Mouse (Mus musculus): ENCODE data around the gene Oosp2. TPM values are rescaled to one million over a fixed set of nuclear protein-coding genes. Genes with fewer than 3 reads are reported as not detected.

The Oosp2 gene
- polyA plus RNA-seq, 1 experiment from 2014 or later: not detected

GRCm38 (mm10) chr19:11613776-11614443 lies 46.4 kb downstream of the Oosp2 start:
- Histone ChIP-seq H3K4me1 (ENCODE audit: control insufficient read depth, insufficient read depth, low read length) (no peaks in the 10 kb centered on the region), H3K4me3 (ENCODE audit: low read length) (no peak overlapping the region), H3K27ac (ENCODE audit: low read depth, low read length) (no peak overlapping the region), H3K4me2 (replicated peaks; ENCODE audit: low read depth, low read length) (no peak overlapping the region), H3K9me3 (ENCODE audit: control insufficient read depth, low read length) (no peaks in the 10 kb centered on the region), H3K9ac (ENCODE audit: low read depth, low read length) (no peak overlapping the region), H3K27me3 (ENCODE audit: control insufficient read depth, insufficient read depth, low read length) (no peaks in the 10 kb centered on the region; the same call in 1 of the 2 replicates), H3K36me3 (ENCODE audit: control insufficient read depth, insufficient read depth, low read length) (no peaks in the 10 kb centered on the region)
- 61% methylated on average over 8 of the region's 8 CpGs for WGBS
- no peak for ATAC-seq (ENCODE audit: low FRiP score, low TSS enrichment)

DNA sequence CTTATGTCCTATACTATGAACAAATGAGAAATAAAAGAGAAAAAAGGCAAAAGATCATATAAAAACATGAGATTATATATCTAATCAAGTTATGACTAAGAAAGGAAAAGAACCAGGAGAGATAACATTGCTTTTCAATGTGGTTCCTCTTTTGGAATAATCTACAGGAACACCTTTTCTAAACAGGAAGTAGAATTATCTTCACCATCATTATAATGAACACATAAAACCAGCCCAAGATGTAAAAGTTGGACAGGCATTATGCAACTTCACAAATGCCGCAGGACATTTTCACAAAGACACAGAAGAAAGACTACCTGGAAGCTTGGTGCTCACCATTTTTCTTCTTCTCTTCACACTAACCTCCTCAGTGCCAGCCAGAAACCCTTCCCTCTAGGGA lies 47.3 kb downstream of the Oosp2 start:
- no peak for ATAC-seq (ENCODE audit: low FRiP score, low TSS enrichment)
- Histone ChIP-seq H3K4me3 (ENCODE audit: low read length) (no peak overlapping the region), H3K9me3 (ENCODE audit: control insufficient read depth, low read length) (no peaks in the 10 kb centered on the region)

DNA sequence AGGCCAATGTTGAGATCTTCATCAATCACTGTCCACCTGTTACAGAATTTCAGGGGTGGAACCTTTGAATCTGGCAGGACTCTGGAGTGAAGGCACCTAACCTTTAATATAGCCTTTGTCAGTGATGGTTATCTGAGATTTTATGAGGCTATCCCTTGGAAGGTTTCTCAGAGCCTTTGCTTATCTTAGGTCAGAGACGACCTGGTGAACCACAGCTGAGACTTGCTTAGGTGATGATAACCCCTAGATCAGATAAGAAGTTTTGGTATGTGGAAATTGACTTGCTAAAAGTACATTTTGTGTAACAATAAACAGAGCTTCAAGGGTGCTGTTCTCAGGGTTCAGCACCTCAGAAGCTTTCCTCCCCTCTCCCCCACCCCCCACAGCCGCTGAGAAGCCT lies 48.1 kb downstream of the Oosp2 start:
- WGBS: 22% methylated on average over 2 of the region's 2 CpGs
- no peak for ATAC-seq (ENCODE audit: low FRiP score, low TSS enrichment)
- H3K27me3 ChIP-seq (ENCODE audit: control insufficient read depth, insufficient read depth, low read length): no peaks in the 10 kb centered on the region
- H3K4me1 ChIP-seq (ENCODE audit: control insufficient read depth, insufficient read depth, low read length): no peaks in the 10 kb centered on the region
- H3K9ac ChIP-seq (ENCODE audit: low read depth, low read length): no peak overlapping the region
- no peak overlapping the region for H3K4me3 ChIP-seq (ENCODE audit: low read length)
- H3K4me2 ChIP-seq (replicated peaks; ENCODE audit: low read depth, low read length): no peak overlapping the region
- H3K9me3 ChIP-seq (ENCODE audit: control insufficient read depth, low read length): no peaks in the 10 kb centered on the region
- no peaks in the 10 kb centered on the region for H3K36me3 ChIP-seq (ENCODE audit: control insufficient read depth, insufficient read depth, low read length)
- no peak overlapping the region for H3K27ac ChIP-seq (ENCODE audit: low read depth, low read length)

More for the DNA sequence above, 47.3 kb downstream of the Oosp2 start:
- WGBS: 100% methylated on average over 1 of the region's 1 CpGs
- no peak overlapping the region for H3K4me2 ChIP-seq (replicated peaks; ENCODE audit: low read depth, low read length)
- H3K4me1 ChIP-seq (ENCODE audit: control insufficient read depth, insufficient read depth, low read length): no peaks in the 10 kb centered on the region
- H3K36me3 ChIP-seq (ENCODE audit: control insufficient read depth, insufficient read depth, low read length): no peaks in the 10 kb centered on the region
- no peaks in the 10 kb centered on the region for H3K27me3 ChIP-seq (ENCODE audit: control insufficient read depth, insufficient read depth, low read length)
- no peak overlapping the region for H3K9ac ChIP-seq (ENCODE audit: low read depth, low read length)
- H3K27ac ChIP-seq (ENCODE audit: low read depth, low read length): no peak overlapping the region

- H3K9ac ChIP-seq (ENCODE audit: low read depth, low read length): no peak overlapping the region
- H3K4me2 ChIP-seq (replicated peaks; ENCODE audit: low read depth, low read length): no peak overlapping the region
- no peaks in the 10 kb centered on the region for H3K27me3 ChIP-seq (ENCODE audit: control insufficient read depth, insufficient read depth, low read length)
- ATAC-seq (ENCODE audit: low FRiP score, low TSS enrichment): peak; percentile 86
- H3K36me3 ChIP-seq (ENCODE audit: control insufficient read depth, insufficient read depth, low read length): no peaks in the 10 kb centered on the region
- no peak overlapping the region for H3K4me3 ChIP-seq (ENCODE audit: low read length)
- H3K9me3 ChIP-seq (ENCODE audit: control insufficient read depth, low read length): no peaks in the 10 kb centered on the region
- 24% methylated on average over 6 of the region's 6 CpGs for WGBS
- H3K4me1 ChIP-seq (ENCODE audit: control insufficient read depth, insufficient read depth, low read length): no peaks in the 10 kb centered on the region
- no peak overlapping the region for H3K27ac ChIP-seq (ENCODE audit: low read depth, low read length)
Measured at GRCm38 (mm10) chr19:11611541-11611945, 48.8 kb downstream of the Oosp2 start.

DNA sequence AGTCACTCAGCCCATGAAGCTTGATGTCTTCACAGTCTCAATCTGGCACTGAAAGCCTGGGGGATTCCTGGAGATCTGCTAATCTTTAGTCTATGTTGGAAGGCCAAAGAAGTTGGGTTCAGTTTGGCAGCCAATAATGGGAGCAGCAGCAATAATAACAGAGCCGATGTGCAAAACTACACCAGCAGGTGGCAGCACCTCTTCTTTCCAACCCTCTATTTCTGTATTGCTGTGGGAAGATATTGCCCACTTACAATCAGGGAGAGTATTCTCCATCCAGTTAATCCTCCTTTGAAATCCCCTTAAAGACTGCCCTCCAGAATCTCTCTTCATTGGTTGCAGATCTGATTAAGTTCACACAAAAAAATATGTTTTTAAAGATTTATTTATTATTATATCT lies 52.2 kb downstream of the Oosp2 start:
- WGBS: 19% methylated on average over 1 of the region's 1 CpGs
- Histone ChIP-seq H3K9me3 (ENCODE audit: control insufficient read depth, low read length) (no peaks in the 10 kb centered on the region), H3K27ac (ENCODE audit: low read depth, low read length) (no peak overlapping the region), H3K4me2 (replicated peaks; ENCODE audit: low read depth, low read length) (no peak overlapping the region), H3K27me3 (ENCODE audit: control insufficient read depth, insufficient read depth, low read length) (no peaks in the 10 kb centered on the region), H3K9ac (ENCODE audit: low read depth, low read length) (no peak overlapping the region), H3K4me1 (ENCODE audit: control insufficient read depth, insufficient read depth, low read length) (no peaks in the 10 kb centered on the region), H3K4me3 (ENCODE audit: low read length) (no peak overlapping the region), H3K36me3 (ENCODE audit: control insufficient read depth, insufficient read depth, low read length) (no peaks in the 10 kb centered on the region)
- ATAC-seq (ENCODE audit: low FRiP score, low TSS enrichment): peak; percentile 47; the same call in 1 of the 2 replicates

- 89% methylated on average over 2 of the region's 2 CpGs for WGBS
Measured at GRCm38 (mm10) chr19:11604603-11605002, 55.8 kb downstream of the Oosp2 start, which contains the start of gene Ms4a6d. TSS of gene Ms4a6d (minus strand) at chr19:11604849.

GRCm38 (mm10) chr19:11602026-11602425 lies 58.3 kb downstream of the Oosp2 start:
- H3K9ac ChIP-seq (ENCODE audit: low read depth, low read length): no peak overlapping the region
- no peaks in the 10 kb centered on the region for H3K9me3 ChIP-seq (ENCODE audit: control insufficient read depth, low read length)
- no peak overlapping the region for H3K4me2 ChIP-seq (replicated peaks; ENCODE audit: low read depth, low read length)
- WGBS: 86% methylated on average over 2 of the region's 2 CpGs
- H3K36me3 ChIP-seq (ENCODE audit: control insufficient read depth, insufficient read depth, low read length): no peaks in the 10 kb centered on the region
- no peak overlapping the region for H3K4me3 ChIP-seq (ENCODE audit: low read length)
- H3K27me3 ChIP-seq (ENCODE audit: control insufficient read depth, insufficient read depth, low read length): no peaks in the 10 kb centered on the region
- no peaks in the 10 kb centered on the region for H3K4me1 ChIP-seq (ENCODE audit: control insufficient read depth, insufficient read depth, low read length)
- no peak overlapping the region for H3K27ac ChIP-seq (ENCODE audit: low read depth, low read length)
- ATAC-seq (ENCODE audit: low FRiP score, low TSS enrichment): peak; percentile 35; the same call in 1 of the 2 replicates

More at GRCm38 (mm10) chr19:11604603-11605002, 55.8 kb downstream of the Oosp2 start, which contains the start of gene Ms4a6d:
- Histone ChIP-seq H3K27me3 (ENCODE audit: control insufficient read depth, insufficient read depth, low read length) (no peaks in the 10 kb centered on the region), H3K4me2 (replicated peaks; ENCODE audit: low read depth, low read length) (no peak within 1 kb of the TSS), H3K4me1 (ENCODE audit: control insufficient read depth, insufficient read depth, low read length) (no peaks in the 10 kb centered on the region), H3K36me3 (ENCODE audit: control insufficient read depth, insufficient read depth, low read length) (no peaks in the 10 kb centered on the region), H3K9me3 (ENCODE audit: control insufficient read depth, low read length) (no peaks in the 10 kb centered on the region), H3K4me3 (ENCODE audit: low read length) (no peak within 1 kb of the TSS), H3K27ac (ENCODE audit: low read depth, low read length) (no peak within 1 kb of the TSS), H3K9ac (ENCODE audit: low read depth, low read length) (no peak within 1 kb of the TSS)
- ATAC-seq (ENCODE audit: low FRiP score, low TSS enrichment): no peak

DNA sequence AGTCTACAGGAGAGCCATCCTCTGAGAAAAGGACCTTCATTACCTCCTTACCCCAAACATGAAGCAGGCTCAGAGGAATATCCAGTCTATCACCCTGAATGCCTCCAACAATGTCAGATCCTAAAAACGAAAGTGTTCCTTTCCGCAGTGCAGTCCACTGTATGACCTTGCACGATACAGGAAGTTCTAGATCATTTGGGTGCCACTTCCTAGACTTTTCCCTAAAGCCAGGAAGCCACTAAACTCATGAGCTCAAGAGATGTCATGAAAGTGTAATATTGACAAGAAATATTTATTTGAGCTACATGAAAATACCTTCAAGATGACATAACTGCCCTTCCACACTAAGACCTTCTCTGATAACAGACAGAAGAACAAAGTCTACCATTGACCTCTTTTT lies 59.0 kb downstream of the Oosp2 start:
- Histone ChIP-seq H3K27ac (ENCODE audit: low read depth, low read length) (no peak overlapping the region), H3K27me3 (ENCODE audit: control insufficient read depth, insufficient read depth, low read length) (no peaks in the 10 kb centered on the region), H3K9me3 (ENCODE audit: control insufficient read depth, low read length) (no peaks in the 10 kb centered on the region), H3K36me3 (ENCODE audit: control insufficient read depth, insufficient read depth, low read length) (no peaks in the 10 kb centered on the region), H3K4me2 (replicated peaks; ENCODE audit: low read depth, low read length) (no peak overlapping the region), H3K9ac (ENCODE audit: low read depth, low read length) (no peak overlapping the region), H3K4me1 (ENCODE audit: control insufficient read depth, insufficient read depth, low read length) (no peaks in the 10 kb centered on the region), H3K4me3 (ENCODE audit: low read length) (no peak overlapping the region)
- ATAC-seq (ENCODE audit: low FRiP score, low TSS enrichment): no peak
- 90% methylated on average over 3 of the region's 3 CpGs for WGBS

All from kidney, embryonic 14.5 days (tissue).